Mouse (Mus musculus): ENCODE results near the gene Alas2.

- TF ChIP-seq POLR2AphosphoS2 (IDR thresholded peaks at IDR 0.05; ENCODE audit: insufficient read length, low read depth) (no peak), POLR2A (IDR thresholded peaks at IDR 0.05; ENCODE audit: insufficient read length, low read depth) (no peak), MYOD1 (IDR thresholded peaks at IDR 0.05; ENCODE audit: control insufficient read depth in 1 of 3, insufficient read length in 2 of 3, low read depth in 2 of 3) (no peak), CEBPB (IDR thresholded peaks at IDR 0.05; ENCODE audit: insufficient read depth, poor library complexity, severe bottlenecking) (no peak), REST (IDR thresholded peaks at IDR 0.05; ENCODE audit: insufficient read depth, insufficient read length) (no peak), USF1 (IDR thresholded peaks at IDR 0.05; ENCODE audit: low read depth) (no peak), E2F4 (IDR thresholded peaks at IDR 0.05; ENCODE audit: insufficient read depth) (no peak), MAX (IDR thresholded peaks at IDR 0.05; ENCODE audit: low read depth) (no peak), MYOG (IDR thresholded peaks at IDR 0.05; ENCODE audit: control insufficient read depth in 1 of 3, insufficient read depth in 1 of 3, insufficient read length in 2 of 3, low read depth in 2 of 3) (no peak)
These were observed 4.8 kb downstream of the Alas2 start for GRCm38 (mm10) chrX:150551986-150552385.

All from myocyte (in vitro differentiated cells).